In genomic region chr13:13574258-13574870, GRCm38 (mm10) we compare ENCODE assay signal across 9 mouse cellular contexts. TPM values are rescaled to one million over a fixed set of nuclear protein-coding genes. Genes with fewer than 3 reads are reported as not detected.
DNase-seq lines count a peak whose midpoint lies in the region; ATAC-seq lines count a peak whose summit lies in the region.
"Had no signal": no experiment of that assay in that cellular context is flagged by ENCODE, and none has a peak within 500 bp of the region (broad histone marks: within the 10 kb centered on the region; RNA-seq: fewer than 3 reads in every experiment).

No protein-coding gene starts in this region.

- H3K9ac ChIP-seq in heart, embryonic 11.5 days (ENCODE audit: low read depth, low read length), result no peak overlapping the region

- peak; percentile 81 for DNase-seq in heart, adult 11 months
- DNase-seq in heart, postnatal 10 days, result no peak
- peak; percentile 93 for DNase-seq in brain, adult 2 months (ENCODE audit: low read depth, low spot score)
- peak; percentile 86 for DNase-seq in cerebellum, adult 9-11 months
- DNase-seq in layer of hippocampus, postnatal 36 days, result peak; percentile 53 to 58
- no peak for DNase-seq in adrenal gland, postnatal 25 days
- DNase-seq: thymus, postnatal 25 days had no signal

- intact Hi-C loops in heart, postnatal 10 days (cut with DNase I), result no loop called here

- no peaks in the 10 kb centered on the region for H3K27me3 ChIP-seq in heart, embryonic 11.5 days (ENCODE audit: control insufficient read depth, insufficient read depth, low read length)

- no peak overlapping the region for H3K4me2 ChIP-seq in heart, embryonic 11.5 days

- no peaks in the 10 kb centered on the region for H3K36me3 ChIP-seq in heart, embryonic 11.5 days (ENCODE audit: control insufficient read depth, insufficient read depth, low read length)

- no peak for ATAC-seq in erythroblast, adult 5-6 weeks (replicated peaks; ENCODE audit: low FRiP score, poor library complexity, severe bottlenecking)
- no peak for ATAC-seq in heart, embryonic 11.5 days (replicated peaks; ENCODE audit: insufficient number of reproducible peaks, low FRiP score, low TSS enrichment)

- WGBS in heart, embryonic 11.5 days (ENCODE audit: insufficient replicate concordance), result 76% methylated on average over 8 of the region's 8 CpGs

- no peak overlapping the region for H3K4me3 ChIP-seq in heart, embryonic 11.5 days (ENCODE audit: low read depth, low read length)

- no peaks in the 10 kb centered on the region for H3K9me3 ChIP-seq in heart, embryonic 11.5 days (replicated peaks; ENCODE audit: control insufficient read depth, low read length)

- no peak overlapping the region for H3K27ac ChIP-seq in heart, embryonic 11.5 days (ENCODE audit: low read depth, low read length)

- 0 out of 2 replicates have a peak, but pooled peaks cover 3% of the 10 kb centered on the region for H3K4me1 ChIP-seq in heart, embryonic 11.5 days (ENCODE audit: control insufficient read depth, insufficient read depth, low read length)

RNA-seq across cellular contexts. Expression of gene Lyst, which starts 15.8 kb away (rescaled TPM):
- 10 to 100 TPM; 12.0 to 15.1 TPM for total RNA-seq in heart, postnatal 10 days (2021)
- 100 to 1,000 TPM in 1 of 2 experiments, 10 to 100 TPM in 1; 88.7 to 114 TPM for total RNA-seq in layer of hippocampus, postnatal 36 days (2021)
- total RNA-seq in erythroblast, adult 5-6 weeks (2015; ENCODE audit: low replicate concordance), result 24.9 and 33.0 TPM in 2 replicates
- 22.3 and 30.8 TPM in 2 replicates for total RNA-seq in erythroblast, adult 5-6 weeks (2017; ENCODE audit: low replicate concordance)
- 2.5 and 3.9 TPM in 2 replicates for polyA plus RNA-seq in heart, embryonic 11.5 days (2014; fragmentation: Nextera tagmentation; extraction: Ambion mirVana)
- total RNA-seq in adrenal gland, postnatal 25 days (2021), result 23.8 and 41.5 TPM in 2 replicates

Comparison
In these comparisons a context has a peak if more than half of its experiments do, and no peak if none do; other contexts are left out.
1. DNase-seq: peak in heart, adult 11 months (single experiment), brain, adult 2 months (single experiment), cerebellum, adult 9-11 months (single experiment) and layer of hippocampus, postnatal 36 days (2 of 2); none in heart, postnatal 10 days (0 of 2) and adrenal gland, postnatal 25 days (single experiment).